Mouse (Mus musculus): ENCODE results near the gene Umodl1. TPM values are rescaled to one million over a fixed set of nuclear protein-coding genes. Genes with fewer than 3 reads are reported as not detected.

The Umodl1 gene
- polyA plus RNA-seq, 1 experiment from 2014 or later, result 0.07 TPM

- H3K36me3 ChIP-seq, result no peaks in the 10 kb centered on the region
- H3K4me2 ChIP-seq (replicated peaks), result no peak overlapping the region
- no peak overlapping the region for H3K9ac ChIP-seq (replicated peaks)
- peaks cover 7% of the 10 kb centered on the region for H3K4me1 ChIP-seq (replicated peaks)
- no peak for ATAC-seq
- WGBS, result 84% methylated on average over 9 of the region's 9 CpGs
- H3K27me3 ChIP-seq, result no peaks in the 10 kb centered on the region
- no peaks in the 10 kb centered on the region for H3K9me3 ChIP-seq
- no peak overlapping the region for H3K27ac ChIP-seq
- no peak overlapping the region for H3K4me3 ChIP-seq (replicated peaks)
Observed at GRCm38 (mm10) chr17:31028821-31029370, 74.5 kb downstream of the Umodl1 start.

DNA sequence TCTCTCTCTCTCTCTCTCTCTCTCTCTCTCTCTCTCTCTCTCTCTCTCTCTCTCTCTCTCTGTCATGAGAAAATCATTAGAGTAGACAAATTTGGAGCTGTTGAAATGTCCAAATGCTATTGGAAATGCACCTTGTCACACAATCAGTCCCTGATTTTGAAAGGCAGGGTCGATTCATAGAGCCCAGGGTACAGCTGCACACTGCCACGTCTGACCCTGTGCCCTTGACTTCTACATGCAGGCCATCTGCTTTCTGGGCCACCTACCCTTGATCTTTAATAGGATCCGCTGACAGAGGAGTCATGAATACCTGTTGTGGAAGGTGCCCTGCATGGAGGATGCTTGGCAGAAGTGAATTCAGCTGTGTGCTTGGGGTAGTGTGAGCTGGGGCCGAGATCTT is 75.0 kb downstream of the Umodl1 start:
- no peaks in the 10 kb centered on the region for H3K36me3 ChIP-seq
- no peak for ATAC-seq
- H3K4me2 ChIP-seq (replicated peaks), result no peak overlapping the region
- no peak overlapping the region for H3K4me3 ChIP-seq (replicated peaks)
- no peak overlapping the region for H3K27ac ChIP-seq
- no peak overlapping the region for H3K9ac ChIP-seq (replicated peaks)
- 80% methylated on average over 4 of the region's 4 CpGs for WGBS
- H3K4me1 ChIP-seq (replicated peaks), result peaks cover 12% of the 10 kb centered on the region
- no peaks in the 10 kb centered on the region for H3K9me3 ChIP-seq
- H3K27me3 ChIP-seq, result no peaks in the 10 kb centered on the region

GRCm38 (mm10) chr17:31032341-31032740 is 77.9 kb downstream of the Umodl1 start:
- ATAC-seq, result no peak
- Histone ChIP-seq H3K4me3 (replicated peaks) (no peak overlapping the region), H3K4me1 (replicated peaks) (peaks cover 21% of the 10 kb centered on the region), H3K4me2 (replicated peaks) (no peak overlapping the region), H3K27ac (no peak overlapping the region), H3K9ac (replicated peaks) (no peak overlapping the region), H3K36me3 (no peaks in the 10 kb centered on the region), H3K9me3 (no peaks in the 10 kb centered on the region), H3K27me3 (no peaks in the 10 kb centered on the region)
- 93% methylated on average over 4 of the region's 4 CpGs for WGBS

- Histone ChIP-seq H3K27me3 (no peaks in the 10 kb centered on the region), H3K9ac (replicated peaks) (no peak overlapping the region), H3K4me2 (replicated peaks) (no peak overlapping the region), H3K4me1 (replicated peaks) (peaks cover 21% of the 10 kb centered on the region), H3K27ac (peak overlapping the region; percentile 56; the same call in 1 of the 2 replicates), H3K4me3 (replicated peaks) (no peak overlapping the region), H3K36me3 (no peaks in the 10 kb centered on the region), H3K9me3 (no peaks in the 10 kb centered on the region)
- ATAC-seq, result no peak
- 76% methylated on average over 2 of the region's 2 CpGs for WGBS
Observed at GRCm38 (mm10) chr17:31033251-31033650, 78.8 kb downstream of the Umodl1 start.

DNA sequence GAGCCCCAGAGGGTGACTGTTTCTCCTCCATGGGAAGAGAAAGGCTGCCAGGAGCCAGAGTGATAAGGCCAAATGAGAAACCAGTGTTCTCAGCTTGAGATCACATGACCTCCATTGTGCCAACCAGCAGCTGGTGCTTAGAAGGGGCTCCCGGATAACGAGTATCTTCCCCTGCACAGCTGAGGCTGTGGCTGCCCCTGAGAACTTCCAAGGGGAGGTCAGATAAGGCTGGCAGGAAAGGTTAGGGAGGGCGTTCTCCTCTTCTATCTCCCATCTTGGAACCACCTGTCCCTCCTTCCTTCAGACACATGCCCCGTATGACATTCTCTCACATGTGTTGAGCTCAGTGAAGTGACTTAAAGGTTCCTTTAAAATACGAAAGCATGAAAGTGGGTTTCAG is 79.7 kb downstream of the Umodl1 start:
- H3K9me3 ChIP-seq, result no peaks in the 10 kb centered on the region
- WGBS, result 46% methylated on average over 5 of the region's 5 CpGs
- H3K36me3 ChIP-seq, result no peaks in the 10 kb centered on the region
- H3K27ac ChIP-seq, result peak overlapping the region; percentile 56; the same call in 1 of the 2 replicates
- H3K4me2 ChIP-seq (replicated peaks), result no peak overlapping the region
- H3K27me3 ChIP-seq, result no peaks in the 10 kb centered on the region
- H3K4me3 ChIP-seq (replicated peaks), result no peak overlapping the region
- H3K4me1 ChIP-seq (replicated peaks), result peaks cover 21% of the 10 kb centered on the region
- peak; percentile 63 for ATAC-seq
- H3K9ac ChIP-seq (replicated peaks), result no peak overlapping the region

DNA sequence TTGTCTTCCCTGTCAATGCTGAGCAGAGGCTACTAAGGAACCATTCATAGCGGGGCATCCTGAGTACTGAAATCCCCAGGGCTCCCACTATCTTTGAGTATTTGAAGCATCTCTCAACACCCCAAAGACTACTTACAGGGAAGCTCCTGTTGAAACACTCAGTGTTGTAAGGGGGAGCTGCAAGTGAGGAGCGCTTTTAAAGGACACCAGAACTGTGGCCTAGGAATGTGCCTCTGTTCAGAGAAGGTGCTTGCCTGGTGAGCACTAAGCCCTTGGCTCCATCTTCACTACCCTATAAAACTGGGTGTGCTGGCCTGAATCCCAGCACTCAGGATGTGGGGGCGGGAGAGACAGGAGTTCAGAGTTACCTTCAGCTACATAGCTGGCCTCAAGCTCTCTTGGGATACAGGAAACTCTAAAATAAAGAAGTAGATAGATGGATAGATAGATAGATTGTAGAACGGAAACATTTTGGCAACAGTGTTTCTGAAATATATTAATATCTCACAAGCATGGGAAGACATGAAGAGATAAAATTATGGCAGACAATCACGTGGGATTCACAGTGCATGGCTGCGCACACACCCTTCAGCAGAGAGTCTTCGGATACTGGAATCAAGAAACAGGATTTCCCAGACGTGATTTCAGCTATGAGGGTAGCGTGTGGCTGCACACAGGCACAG is 80.4 kb downstream of the Umodl1 start:
- Histone ChIP-seq H3K4me3 (replicated peaks) (no peak overlapping the region), H3K4me1 (replicated peaks) (peaks cover 21% of the 10 kb centered on the region), H3K9me3 (no peaks in the 10 kb centered on the region), H3K27me3 (no peaks in the 10 kb centered on the region), H3K36me3 (no peaks in the 10 kb centered on the region), H3K9ac (replicated peaks) (no peak overlapping the region), H3K27ac (peak overlapping the region; percentile 56; the same call in 1 of the 2 replicates), H3K4me2 (replicated peaks) (no peak overlapping the region)
- ATAC-seq, result no peak
- 93% methylated on average over 9 of the region's 9 CpGs for WGBS

- WGBS, result 74% methylated on average over 22 of the region's 22 CpGs
- Histone ChIP-seq H3K4me1 (replicated peaks) (peaks cover 21% of the 10 kb centered on the region), H3K4me3 (replicated peaks) (no peak overlapping the region), H3K27me3 (no peaks in the 10 kb centered on the region), H3K9me3 (no peaks in the 10 kb centered on the region), H3K4me2 (replicated peaks) (no peak overlapping the region), H3K27ac (no peak overlapping the region), H3K9ac (replicated peaks) (no peak overlapping the region), H3K36me3 (no peaks in the 10 kb centered on the region)
- peak; percentile 63 for ATAC-seq
Observed at GRCm38 (mm10) chr17:31036168-31036876, 81.9 kb downstream of the Umodl1 start.

- Histone ChIP-seq H3K4me3 (replicated peaks) (no peak overlapping the region), H3K4me2 (replicated peaks) (no peak overlapping the region), H3K4me1 (replicated peaks) (peaks cover 21% of the 10 kb centered on the region), H3K27me3 (no peaks in the 10 kb centered on the region), H3K9ac (replicated peaks) (no peak overlapping the region), H3K36me3 (no peaks in the 10 kb centered on the region), H3K27ac (no peak overlapping the region), H3K9me3 (no peaks in the 10 kb centered on the region)
- no peak for ATAC-seq
- 86% methylated on average over 8 of the region's 8 CpGs for WGBS
Observed at GRCm38 (mm10) chr17:31037331-31037730, 82.9 kb downstream of the Umodl1 start.

DNA sequence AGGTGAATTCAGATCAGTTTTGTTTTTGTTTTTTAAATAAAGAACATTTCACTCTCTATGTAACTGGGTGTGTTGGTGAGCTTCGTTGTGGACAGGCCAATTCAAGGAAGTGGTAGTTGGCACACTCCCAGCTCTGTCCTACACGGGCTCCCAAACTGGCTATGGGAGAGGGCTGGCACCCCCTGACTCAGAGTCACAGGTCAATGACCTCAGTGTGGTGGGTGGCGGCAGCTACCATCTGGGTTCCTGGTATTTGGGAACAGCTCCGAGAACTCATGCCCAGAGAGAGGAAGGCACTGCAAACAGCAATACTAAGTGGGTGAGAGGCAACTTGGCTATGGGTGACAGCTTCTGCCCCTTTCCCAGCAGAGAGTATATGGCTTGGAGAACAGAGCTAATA is 83.9 kb downstream of the Umodl1 start:
- Histone ChIP-seq H3K27me3 (no peaks in the 10 kb centered on the region), H3K27ac (no peak overlapping the region), H3K36me3 (no peaks in the 10 kb centered on the region), H3K4me2 (replicated peaks) (no peak overlapping the region), H3K9ac (replicated peaks) (no peak overlapping the region), H3K4me1 (replicated peaks) (peaks cover 19% of the 10 kb centered on the region), H3K9me3 (no peaks in the 10 kb centered on the region), H3K4me3 (replicated peaks) (no peak overlapping the region)
- ATAC-seq, result no peak
- 84% methylated on average over 4 of the region's 4 CpGs for WGBS

- no peak overlapping the region for H3K9ac ChIP-seq (replicated peaks)
- H3K4me1 ChIP-seq (replicated peaks), result peaks cover 7% of the 10 kb centered on the region; the same call in 1 of the 2 replicates
- no peaks in the 10 kb centered on the region for H3K9me3 ChIP-seq
- no peak overlapping the region for H3K27ac ChIP-seq
- no peak overlapping the region for H3K4me2 ChIP-seq (replicated peaks)
- no peak for ATAC-seq
- H3K27me3 ChIP-seq, result no peaks in the 10 kb centered on the region
- 77% methylated on average over 7 of the region's 7 CpGs for WGBS
- H3K4me3 ChIP-seq (replicated peaks), result no peak overlapping the region
- no peaks in the 10 kb centered on the region for H3K36me3 ChIP-seq
Observed at GRCm38 (mm10) chr17:31039626-31040025, 85.2 kb downstream of the Umodl1 start.

DNA sequence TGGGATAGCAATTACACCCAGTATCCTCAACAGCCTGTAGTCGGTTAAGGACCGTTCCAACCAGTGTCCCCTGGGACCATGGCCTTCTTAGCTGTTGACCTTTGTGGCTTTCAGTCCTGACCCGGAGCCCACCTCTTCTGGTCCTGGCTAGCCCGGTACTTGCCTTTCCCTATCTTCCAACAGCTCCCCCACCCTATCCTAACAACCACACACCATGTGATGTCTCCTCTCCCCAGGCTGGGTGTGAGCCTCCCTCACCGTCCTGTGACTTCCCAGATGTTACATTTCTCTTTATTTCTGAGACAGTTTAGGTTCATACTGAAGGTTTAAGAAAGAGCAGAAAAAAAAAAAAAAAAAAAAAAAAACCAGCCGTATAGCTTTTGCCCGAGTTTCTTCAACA is 86.0 kb downstream of the Umodl1 start:
- Histone ChIP-seq H3K36me3 (no peaks in the 10 kb centered on the region), H3K27ac (no peak overlapping the region), H3K4me2 (replicated peaks) (no peak overlapping the region), H3K9me3 (no peaks in the 10 kb centered on the region), H3K27me3 (no peaks in the 10 kb centered on the region), H3K4me1 (replicated peaks) (peaks cover 5% of the 10 kb centered on the region; the same call in 1 of the 2 replicates), H3K9ac (replicated peaks) (no peak overlapping the region), H3K4me3 (replicated peaks) (no peak overlapping the region)
- WGBS, result 87% methylated on average over 7 of the region's 7 CpGs
- no peak for ATAC-seq

- WGBS, result 74% methylated on average over 2 of the region's 2 CpGs
- no peak for ATAC-seq
- no peak overlapping the region for H3K4me3 ChIP-seq (replicated peaks)
- H3K27ac ChIP-seq, result no peak overlapping the region
- H3K4me1 ChIP-seq (replicated peaks), result no peaks in the 10 kb centered on the region
- H3K4me2 ChIP-seq (replicated peaks), result no peak overlapping the region
- no peaks in the 10 kb centered on the region for H3K36me3 ChIP-seq
- H3K27me3 ChIP-seq, result no peaks in the 10 kb centered on the region
- H3K9me3 ChIP-seq, result no peaks in the 10 kb centered on the region
- no peak overlapping the region for H3K9ac ChIP-seq (replicated peaks)
Observed at GRCm38 (mm10) chr17:31042751-31043150, 88.3 kb downstream of the Umodl1 start.

All from midbrain, embryonic 13.5 days (tissue).